Mouse (Mus musculus): ENCODE measurements around the gene Rexo5. TPM values are rescaled to one million over a fixed set of nuclear protein-coding genes. Genes with fewer than 3 reads are reported as not detected.

Rexo5 gene
- total and polyA plus RNA-seq, 3 experiments, result 1.5 to 6.5 (median 5.9) TPM

GRCm38 (mm10) chr7:119892742-119893141 lies 98.9 kb downstream of the Rexo5 start:
- peak; percentile 18 for DNase-seq

- DNase-seq, result peak; percentile 12
These were observed 101.2 kb downstream of the Rexo5 start for GRCm38 (mm10) chr7:119894818-119895544.

- peak; percentile 98 for DNase-seq
These were observed 102.1 kb downstream of the Rexo5 start, which contains the start of the genes Lyrm1 and Dcun1d3 for GRCm38 (mm10) chr7:119895639-119896512. Lyrm1 (plus strand) TSS chr7:119895861. Dcun1d3 (minus strand) TSS chr7:119896298.

- DNase-seq, result no peak
These were observed 103.8 kb downstream of the Rexo5 start for GRCm38 (mm10) chr7:119897521-119898109.

- DNase-seq, result no peak
These were observed 104.5 kb downstream of the Rexo5 start for GRCm38 (mm10) chr7:119898247-119898856.

Other genes with a start within 250 kb of the Rexo5 start
- under 1 TPM in 1 of 2 experiments, not detected in 1; 0.48 TPM for gene Acsm2, start 239.7 kb upstream of the Rexo5 start, total RNA-seq (2021)
- not detected in 2 replicates for gene Acsm2, start 239.7 kb upstream of the Rexo5 start, polyA plus RNA-seq (2012; rRNA removed)
- gene Acsm1, start 187.0 kb upstream of the Rexo5 start, total RNA-seq (2021), result under 1 TPM; 0.31 to 0.98 TPM
- gene Acsm1, start 187.0 kb upstream of the Rexo5 start, polyA plus RNA-seq (2012; rRNA removed), result 0.15 TPM in 1 of 2 replicates, not detected in the other
- gene Acsm4, start 104.0 kb upstream of the Rexo5 start, total RNA-seq (2021), result not detected
- gene Acsm4, start 104.0 kb upstream of the Rexo5 start, polyA plus RNA-seq (2012; rRNA removed), result not detected in 2 replicates
- gene Thumpd1, start 73.2 kb upstream of the Rexo5 start, total RNA-seq (2021), result 10 to 100 TPM; 25.8 to 34.1 TPM
- 9.8 and 14.0 TPM in 2 replicates for gene Thumpd1, start 73.2 kb upstream of the Rexo5 start, polyA plus RNA-seq (2012; rRNA removed)
- 10 to 100 TPM; 48.2 to 53.9 TPM for gene Acsm3, start 33.1 kb upstream of the Rexo5 start, total RNA-seq (2021)
- 2.7 and 4.1 TPM in 2 replicates for gene Acsm3, start 33.1 kb upstream of the Rexo5 start, polyA plus RNA-seq (2012; rRNA removed)
- 1 to 10 TPM; 5.2 to 6.1 TPM for gene Eri2, start 52 bp downstream of the Rexo5 start, total RNA-seq (2021)
- gene Eri2, start 52 bp downstream of the Rexo5 start, polyA plus RNA-seq (2012; rRNA removed), result 0.25 and 0.30 TPM in 2 replicates
- 10 to 100 TPM; 11.4 to 12.3 TPM for gene Lyrm1, start 101.9 kb downstream of the Rexo5 start, total RNA-seq (2021)
- gene Lyrm1, start 101.9 kb downstream of the Rexo5 start, polyA plus RNA-seq (2012; rRNA removed), result 0.38 and 0.83 TPM in 2 replicates
- gene Dcun1d3, start 102.3 kb downstream of the Rexo5 start, total RNA-seq (2021), result 10 to 100 TPM; 26.8 to 44.8 TPM
- gene Dcun1d3, start 102.3 kb downstream of the Rexo5 start, polyA plus RNA-seq (2012; rRNA removed), result 6.5 and 6.7 TPM in 2 replicates